Mouse (Mus musculus) layer of hippocampus, adult 9-11 months (tissue): ENCODE data around the gene Ltb.
"Not testable (repeated sequence)": the region's sequence is repeated elsewhere in the genome, so short reads cannot be mapped to it uniquely, and the experiment has no call there.

Source experiments
- DNase-seq: peaks from one replicate; pipeline ENCODE4 v3.0.0; 2022

The Ltb gene

GRCm38 (mm10) chr17:35226561-35227046 is 32.4 kb downstream of the Ltb start:
- no peak for DNase-seq

GRCm38 (mm10) chr17:35231022-35231421 is 36.8 kb downstream of the Ltb start:
- no peak for DNase-seq

GRCm38 (mm10) chr17:35232043-35232442 is 37.8 kb downstream of the Ltb start:
- peak; percentile 78 for DNase-seq

DNA sequence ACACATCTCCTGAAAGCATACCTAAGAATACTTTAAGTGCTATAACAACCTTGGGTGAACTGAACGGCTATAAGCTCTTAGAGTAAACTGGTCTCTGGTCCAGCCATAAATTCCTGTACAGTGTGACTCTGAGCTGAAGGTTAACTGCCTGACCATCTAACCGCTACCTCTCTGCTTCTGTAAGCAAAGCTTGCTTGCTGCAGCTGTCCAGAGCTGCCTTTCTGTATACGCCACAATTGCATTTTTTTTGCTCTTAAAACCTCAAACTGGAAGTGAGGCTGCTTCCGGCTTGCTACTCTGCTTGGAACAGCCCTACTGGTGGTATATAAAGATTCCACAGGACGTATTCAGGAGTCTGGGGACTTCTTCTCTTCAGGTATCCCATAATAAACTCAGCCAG is 38.4 kb downstream of the Ltb start:
- no peak for DNase-seq

DNA sequence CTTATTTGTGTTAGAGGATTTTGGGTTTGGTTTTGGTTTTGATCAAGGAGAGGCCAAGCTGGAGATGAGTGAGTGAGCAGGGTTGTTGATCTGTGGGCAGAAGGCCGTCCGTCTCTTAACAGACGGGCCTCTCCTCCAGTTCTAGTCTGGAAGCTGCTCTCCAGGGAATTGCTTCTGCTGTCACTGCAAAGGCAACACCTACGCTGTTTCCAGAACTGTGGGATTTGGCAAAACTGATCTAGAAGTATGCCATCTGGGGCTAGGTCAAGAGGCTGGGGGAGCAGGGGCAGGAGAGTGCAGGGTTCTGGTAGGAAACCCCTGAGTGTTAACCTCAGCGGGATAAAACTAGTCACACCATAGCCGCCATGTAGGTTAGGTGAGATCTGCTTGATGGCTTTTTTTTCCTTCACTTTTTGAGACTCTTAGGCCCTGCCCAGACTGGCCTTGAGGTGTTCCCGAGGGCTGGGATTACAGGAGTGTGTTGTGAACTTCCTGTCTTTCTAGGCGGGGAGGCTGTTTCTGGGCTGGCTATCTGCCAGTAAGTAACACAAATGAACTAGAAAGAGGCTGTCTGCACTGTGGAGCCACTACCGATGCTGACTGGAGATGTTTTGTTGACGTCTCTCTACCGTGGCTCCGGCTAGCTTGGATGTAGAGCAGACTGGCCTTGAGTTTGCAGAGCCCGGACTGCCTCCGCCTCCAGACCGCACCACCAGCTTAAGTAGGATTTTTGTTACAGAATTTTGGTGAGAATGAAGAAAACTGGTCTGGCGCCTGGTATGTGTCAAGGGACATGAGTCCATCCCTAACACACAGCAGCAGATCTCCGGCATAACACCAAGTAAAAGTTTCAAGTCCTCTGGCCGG is 39.1 kb downstream of the Ltb start, which contains the start of gene Atp6v1g2:
Gene Atp6v1g2, plus strand, starts transcription at position 547 of the 867 bp plus-strand sequence.
- DNase-seq = peak; percentile 65

- DNase-seq = not testable (repeated sequence)
These were observed 39.9 kb downstream of the Ltb start for GRCm38 (mm10) chr17:35234090-35234489.

- no peak for DNase-seq
These were observed 40.7 kb downstream of the Ltb start for GRCm38 (mm10) chr17:35234903-35235302.

- DNase-seq = peak; percentile 95
These were observed 41.6 kb downstream of the Ltb start, which contains the start of gene Nfkbil1 for GRCm38 (mm10) chr17:35235614-35236389. Gene Nfkbil1 (minus strand): TSS chr17:35235792.

GRCm38 (mm10) chr17:35236390-35236746 is 42.1 kb downstream of the Ltb start:
- DNase-seq = peak; percentile 97

GRCm38 (mm10) chr17:35236996-35237395 is 42.8 kb downstream of the Ltb start:
- DNase-seq = no peak

DNA sequence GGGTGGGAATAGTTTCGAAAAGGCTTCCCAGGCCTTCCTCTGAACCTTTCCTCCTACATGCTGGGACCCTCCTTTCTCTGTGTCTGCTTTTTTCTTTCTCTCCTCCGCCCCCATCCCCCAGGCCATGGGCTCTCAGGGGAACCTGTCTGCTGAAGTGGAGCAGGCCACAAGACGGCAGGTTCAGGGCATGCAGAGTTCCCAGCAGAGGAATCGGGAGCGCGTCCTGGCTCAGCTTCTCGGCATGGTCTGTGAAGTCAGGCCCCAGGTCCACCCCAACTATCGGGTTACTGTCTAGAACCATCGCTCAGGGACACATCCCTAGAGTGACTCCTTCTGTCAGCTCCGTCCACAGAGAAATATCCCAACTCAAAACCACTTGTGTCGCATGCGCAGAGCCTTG is 43.3 kb downstream of the Ltb start:
- no peak for DNase-seq

GRCm38 (mm10) chr17:35239700-35240099 is 45.5 kb downstream of the Ltb start:
- no peak for DNase-seq

- DNase-seq = no peak
These were observed 46.4 kb downstream of the Ltb start for GRCm38 (mm10) chr17:35240384-35241304.

DNA sequence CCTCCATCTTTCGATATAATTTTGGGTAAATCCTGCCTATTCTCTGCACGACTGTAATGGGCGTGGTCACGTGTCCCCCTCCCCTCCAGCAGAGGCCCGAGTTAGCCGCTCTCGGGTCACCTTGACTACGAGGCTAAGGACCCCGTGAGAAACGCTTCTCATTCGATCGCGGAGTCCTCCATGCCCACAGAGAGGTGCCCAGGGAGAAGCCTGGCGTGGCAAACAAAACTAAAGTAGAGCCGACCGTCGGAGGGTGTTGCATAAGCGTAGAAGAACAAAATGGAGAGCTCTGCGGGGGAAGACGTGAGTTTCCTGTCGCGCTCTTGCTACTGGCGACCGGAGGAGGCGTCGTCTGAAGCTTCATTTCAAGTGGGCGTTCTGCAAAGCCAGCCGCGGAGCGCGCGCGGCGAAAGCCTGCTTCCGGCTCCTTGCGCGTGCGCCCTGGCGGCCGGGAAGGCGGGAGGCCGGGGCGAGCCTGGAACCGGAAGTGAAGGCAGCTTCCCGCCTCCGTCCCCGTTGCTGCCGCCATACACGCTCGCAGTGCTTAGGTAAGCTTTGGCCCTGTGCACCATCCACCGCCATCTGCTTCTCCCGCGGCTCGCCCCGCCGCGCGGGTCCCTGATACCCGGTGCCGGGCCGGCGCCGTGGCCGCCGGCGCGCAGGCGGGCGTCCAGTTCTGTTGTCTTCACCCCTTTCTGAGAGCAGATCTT is 47.2 kb downstream of the Ltb start, which contains the start of gene Ddx39b:
Gene Ddx39b, plus strand, starts transcription at position 442 of the 710 bp plus-strand sequence.
- peak; percentile 97 for DNase-seq

- no peak for DNase-seq
These were observed 48.0 kb downstream of the Ltb start for GRCm38 (mm10) chr17:35242015-35242941.

DNA sequence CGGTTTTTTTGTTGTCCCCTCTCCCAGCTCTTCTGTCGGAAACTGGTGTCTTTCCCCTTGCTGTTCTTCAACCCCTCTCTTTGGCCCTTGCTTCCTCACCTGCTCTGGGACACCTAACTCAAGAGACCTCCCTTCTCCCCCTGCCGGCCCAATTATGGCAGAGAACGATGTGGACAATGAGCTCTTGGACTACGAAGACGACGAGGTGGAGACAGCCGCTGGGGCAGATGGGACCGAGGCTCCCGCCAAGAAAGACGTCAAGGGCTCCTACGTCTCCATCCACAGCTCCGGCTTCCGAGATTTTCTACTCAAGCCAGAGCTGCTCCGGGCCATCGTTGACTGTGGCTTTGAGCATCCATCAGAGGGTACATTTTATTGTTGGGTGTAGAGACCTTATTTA is 48.8 kb downstream of the Ltb start:
- DNase-seq = no peak

- DNase-seq = no peak
These were observed 50.8 kb downstream of the Ltb start for GRCm38 (mm10) chr17:35244999-35245398.
